Mouse (Mus musculus) liver, adult 2 months (tissue): ENCODE measurements around the gene BC053393.

Source experiments
- CTCF ChIP-seq: fragments of 200-500 bp; IDR thresholded peaks from 2 replicates; pipeline ENCODE4 v1.5.1; 2011; ENCODE audit warnings: low read depth, low read length, control low read depth
- POLR2A ChIP-seq: fragments of 200-500 bp; IDR thresholded peaks from 2 replicates; pipeline ENCODE4 v1.6.1; 2011; ENCODE audit warnings: low read length, control low read depth; ENCODE audit not compliant: insufficient read depth; ENCODE audit errors: extremely low read depth

GRCm38 (mm10) chr11:46543530-46543929 lies 27.8 kb upstream of the BC053393 start:
- no peak for TF ChIP-seq CTCF
- no peak for TF ChIP-seq POLR2A
